Mouse (Mus musculus) cortical plate, adult 2 months (tissue): Measurements from ENCODE around the gene Pgls. TPM values are rescaled to one million over a fixed set of nuclear protein-coding genes. Genes with fewer than 3 reads are reported as not detected.

Experiments used
- H3K27ac ChIP-seq: fragments of 200-500 bp; 2 replicates; pipeline ENCODE4 v1.5.1; 2012; ENCODE audit warnings: low read length, control low read depth, inconsistent platforms; ENCODE audit not compliant: insufficient read depth
- H3K4me1 ChIP-seq: fragments of 200-500 bp; 2 replicates; pipeline ENCODE4 v1.6.1; 2011; ENCODE audit warnings: low read length; ENCODE audit not compliant: control insufficient read depth, insufficient read depth
- H3K4me3 ChIP-seq: fragments of 200-500 bp; 2 replicates; pipeline ENCODE4 v1.5.1; 2011; ENCODE audit warnings: mild to moderate bottlenecking, low read length, control low read depth; ENCODE audit not compliant: insufficient read depth
- CTCF ChIP-seq: fragments of 200-500 bp; IDR thresholded peaks from 2 replicates; pipeline ENCODE4 v1.5.1; 2011; ENCODE audit warnings: mild to moderate bottlenecking, control low read depth, low read length; ENCODE audit not compliant: insufficient read depth; ENCODE audit errors: extremely low read depth
- POLR2A ChIP-seq: fragments of 200-500 bp; IDR thresholded peaks from 2 replicates; pipeline ENCODE4 v1.6.1; 2011; ENCODE audit warnings: mild to moderate bottlenecking, low read length, control low read depth; ENCODE audit not compliant: insufficient read depth; ENCODE audit errors: extremely low read depth
- polyA plus RNA-seq: library from polyadenylated mRNA; depleted of rRNA; stranded (reverse); fragments of >200 nt; gene quantifications from 2 replicates; pipeline ENCODE4 v1.2.3, GENCODE M21; 2012

Gene Pgls
- polyA plus RNA-seq, 1 experiment = 34.3 TPM

DNA sequence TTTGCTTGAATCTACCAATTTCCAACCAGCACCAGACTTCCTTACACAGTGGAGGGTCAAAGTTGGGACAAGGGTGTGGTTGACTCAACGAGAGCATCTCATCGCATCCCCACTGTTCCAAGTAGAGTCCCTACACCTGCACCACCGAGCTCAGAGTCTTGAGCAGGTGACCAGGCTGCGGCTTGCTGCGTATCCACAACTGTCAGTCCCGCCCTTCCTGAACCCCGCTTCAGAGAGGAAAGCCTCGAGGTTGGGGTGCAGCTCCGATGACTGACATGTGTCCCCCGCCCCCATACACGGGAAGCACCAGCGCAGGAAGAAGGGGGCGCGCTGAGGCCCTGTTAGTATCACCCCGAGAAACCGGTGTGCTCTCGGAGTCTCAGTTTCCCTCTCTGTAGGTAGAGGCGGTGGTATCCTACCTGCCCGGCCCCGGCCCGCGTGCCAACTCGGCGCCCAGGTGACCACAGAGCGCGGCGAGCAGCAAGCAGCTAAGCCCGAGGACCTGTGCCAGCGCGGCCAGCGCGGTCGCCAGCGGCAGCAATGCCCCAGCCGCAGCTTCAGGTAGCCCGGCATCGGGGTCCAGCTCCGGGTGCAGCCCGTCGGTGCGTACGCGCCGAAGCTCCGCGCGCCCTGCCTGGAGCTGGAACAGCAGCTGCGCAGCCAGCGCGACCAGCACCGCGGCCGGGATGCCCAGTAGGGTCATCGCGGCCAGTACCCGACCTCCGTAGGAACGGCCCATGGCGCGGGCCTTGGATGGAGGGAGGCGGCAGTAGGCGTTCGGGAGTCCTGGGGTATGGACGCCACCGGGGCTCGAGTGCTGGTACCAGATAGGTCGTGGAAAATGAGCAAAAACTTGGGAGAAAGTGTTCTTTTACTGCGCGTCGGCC is 33.7 kb upstream of the Pgls start, which contains the start of gene Tmem221:
Tmem221 (minus strand) TSS at position 801 of the 887 bp plus-strand sequence.
- no peak within 1 kb of the TSS for H3K4me3 ChIP-seq
- no peaks in the 10 kb centered on the region for H3K4me1 ChIP-seq
- no peak for TF ChIP-seq CTCF
- no peak for TF ChIP-seq POLR2A
- no peak within 1 kb of the TSS for H3K27ac ChIP-seq

- no peaks in the 10 kb centered on the region for H3K4me1 ChIP-seq
- no peak overlapping the region for H3K4me3 ChIP-seq
Observed at GRCm38 (mm10) chr8:71558958-71559690, 32.9 kb upstream of the Pgls start.

GRCm38 (mm10) chr8:71560071-71560470 is 31.9 kb upstream of the Pgls start:
- no peak for TF ChIP-seq CTCF
- no peak for TF ChIP-seq POLR2A

More at GRCm38 (mm10) chr8:71558958-71559690, 32.9 kb upstream of the Pgls start:
- no peak overlapping the region for H3K27ac ChIP-seq
- no peak for TF ChIP-seq CTCF
- no peak for TF ChIP-seq POLR2A

GRCm38 (mm10) chr8:71560765-71561164 is 31.2 kb upstream of the Pgls start:
- no peak for TF ChIP-seq POLR2A
- TF ChIP-seq CTCF = no peak
- no peak overlapping the region for H3K27ac ChIP-seq
- no peaks in the 10 kb centered on the region for H3K4me1 ChIP-seq
- H3K4me3 ChIP-seq = no peak overlapping the region

More at GRCm38 (mm10) chr8:71560071-71560470, 31.9 kb upstream of the Pgls start:
- Histone ChIP-seq H3K4me3 (no peak overlapping the region), H3K4me1 (no peaks in the 10 kb centered on the region), H3K27ac (no peak overlapping the region)

- Histone ChIP-seq H3K4me3 (no peak overlapping the region), H3K27ac (no peak overlapping the region), H3K4me1 (no peaks in the 10 kb centered on the region)
- TF ChIP-seq CTCF (peak; percentile 97), POLR2A (no peak)
Observed at GRCm38 (mm10) chr8:71561401-71561800, 30.6 kb upstream of the Pgls start.

DNA sequence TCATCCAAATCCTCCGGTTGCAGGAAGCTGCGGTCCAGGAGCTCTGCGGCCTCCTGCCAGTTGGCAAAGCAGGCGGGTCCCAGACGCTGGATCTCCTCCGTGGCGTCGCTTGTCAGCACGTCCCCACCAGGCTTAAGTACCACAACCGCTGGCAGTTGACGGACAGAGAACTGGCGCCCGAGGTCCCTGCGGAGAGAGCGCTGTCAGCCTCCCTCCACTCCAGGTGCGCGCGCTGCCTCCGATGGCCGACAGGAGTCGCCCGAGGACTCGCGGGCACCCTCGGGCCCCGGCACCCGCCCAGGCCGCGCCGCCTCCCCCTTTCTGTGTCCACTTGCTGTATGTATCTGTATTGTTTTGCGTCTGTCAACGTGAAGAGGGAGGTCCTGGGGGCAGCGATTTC is 29.2 kb upstream of the Pgls start:
- Histone ChIP-seq H3K27ac (no peak overlapping the region), H3K4me3 (no peak overlapping the region), H3K4me1 (no peaks in the 10 kb centered on the region)
- TF ChIP-seq POLR2A (no peak), CTCF (peak; percentile 44)

DNA sequence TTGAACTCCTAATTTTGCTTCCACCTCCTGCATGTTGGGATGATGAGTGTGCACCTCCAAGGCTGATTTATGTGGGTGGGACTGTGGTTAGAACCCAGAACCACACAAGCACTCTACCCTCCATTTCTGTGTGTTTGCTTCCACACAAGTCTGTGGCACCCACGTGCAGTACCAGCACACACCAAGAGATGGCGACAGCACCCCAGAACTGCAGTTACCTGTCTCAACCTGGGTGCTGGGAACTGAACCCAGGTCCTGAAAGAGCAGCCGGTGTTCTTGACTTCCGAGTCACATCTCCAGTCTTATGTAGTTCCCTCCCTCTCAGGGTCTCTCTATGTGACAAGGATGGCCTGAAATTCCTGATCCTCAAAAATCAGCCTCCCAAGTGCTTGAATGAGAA is 28.0 kb upstream of the Pgls start:
- TF ChIP-seq POLR2A (no peak), CTCF (no peak)
- Histone ChIP-seq H3K4me1 (no peaks in the 10 kb centered on the region; the same call in 1 of the 2 replicates), H3K4me3 (no peak overlapping the region), H3K27ac (no peak overlapping the region)

DNA sequence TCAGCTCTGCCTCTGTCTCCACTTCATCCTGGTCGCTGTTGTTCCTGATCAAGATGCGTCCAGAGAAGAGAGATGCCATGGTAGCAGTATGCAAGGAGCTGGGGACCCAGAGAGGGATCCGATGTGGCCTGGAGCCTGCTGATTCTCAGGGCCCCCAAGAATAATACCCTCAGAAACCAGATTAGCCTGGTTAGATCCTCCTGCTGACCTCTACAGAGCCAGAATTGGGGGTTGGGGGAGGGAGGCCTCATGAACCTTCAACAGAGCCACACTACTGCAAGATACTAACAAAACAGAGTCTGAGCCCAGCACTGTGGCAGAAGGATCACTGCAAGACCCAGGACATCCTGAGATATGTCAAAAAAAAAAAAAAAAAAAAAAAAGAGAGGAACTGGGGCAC is 25.5 kb upstream of the Pgls start, which contains the start of gene Nxnl1:
Nxnl1 (minus strand) TSS at position 101 of the 400 bp plus-strand sequence.
- TF ChIP-seq CTCF (no peak), POLR2A (no peak)
- Histone ChIP-seq H3K27ac (no peak within 1 kb of the TSS), H3K4me3 (no peak within 1 kb of the TSS), H3K4me1 (peaks cover 2% of the 10 kb centered on the region; the same call in 1 of the 2 replicates)

GRCm38 (mm10) chr8:71567587-71567986 is 24.4 kb upstream of the Pgls start:
- H3K4me3 ChIP-seq = no peak overlapping the region
- peaks cover 4% of the 10 kb centered on the region; the same call in 1 of the 2 replicates for H3K4me1 ChIP-seq
- TF ChIP-seq POLR2A = no peak
- no peak for TF ChIP-seq CTCF
- no peak overlapping the region for H3K27ac ChIP-seq

DNA sequence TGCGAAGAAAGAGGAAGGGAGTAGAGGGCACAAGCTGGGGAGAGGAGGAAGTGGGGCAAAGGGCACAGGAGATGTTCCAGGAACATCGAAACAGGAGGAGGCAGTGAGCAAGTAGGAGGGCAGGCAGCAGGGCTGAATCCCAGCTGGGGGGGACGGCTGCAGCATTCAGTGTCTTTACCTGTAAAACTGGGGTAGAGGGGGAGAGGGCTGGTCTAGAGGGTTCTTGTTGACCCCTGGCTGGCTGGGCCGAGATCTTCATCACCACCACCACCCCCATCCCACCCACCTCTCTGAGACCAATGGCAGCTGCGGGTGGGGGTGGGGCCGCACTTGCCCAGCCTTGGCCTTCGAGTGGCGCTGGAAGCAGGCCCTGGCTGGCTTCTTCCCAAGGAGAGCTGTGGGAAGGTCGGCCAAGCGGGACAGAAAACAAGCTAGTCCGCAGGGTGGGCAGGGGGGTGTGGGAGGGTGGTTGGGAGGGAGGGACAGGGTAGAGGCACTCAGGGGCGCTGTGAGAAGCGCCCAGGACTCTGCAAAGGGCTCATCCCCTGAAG is 23.5 kb upstream of the Pgls start, which contains the start of gene Slc27a1:
Slc27a1 (plus strand) TSS at position 496 of the 551 bp plus-strand sequence.
- Histone ChIP-seq H3K27ac (peak within 1 kb of the TSS; percentile 47), H3K4me3 (peak within 1 kb of the TSS; percentile 58), H3K4me1 (peaks cover 5% of the 10 kb centered on the region; the same call in 1 of the 2 replicates)
- TF ChIP-seq CTCF (no peak), POLR2A (peak; percentile 35; the same call in 1 of the 2 replicates)
